Mouse (Mus musculus) G1E (cell line): ENCODE data around the gene 1700040F15Rik.
"Not testable (repeated sequence)": the region's sequence is repeated elsewhere in the genome, so short reads cannot be mapped to it uniquely, and the experiment has no call there.

Experiments
- CTCF ChIP-seq: IDR thresholded peaks from 2 replicates; pipeline ENCODE4 v1.5.1; 2012; ENCODE audit warnings: low read depth, low read length, inconsistent platforms, mixed read lengths
- GATA1 ChIP-seq: IDR thresholded peaks from 2 replicates; pipeline ENCODE4 v1.6.1; 2012; ENCODE audit warnings: borderline replicate concordance, low read length, inconsistent platforms, mixed read lengths
- GATA2 ChIP-seq: IDR thresholded peaks from 2 replicates; pipeline ENCODE4 v1.6.1; 2012; ENCODE audit warnings: low read depth, low read length, inconsistent platforms, borderline replicate concordance
- POLR2AphosphoS5 ChIP-seq: IDR thresholded peaks from 2 replicates; pipeline ENCODE4 v1.6.1; 2012; ENCODE audit warnings: low read depth, low read length, inconsistent platforms; ENCODE audit not compliant: insufficient replicate concordance
- TAL1 ChIP-seq: conservative IDR thresholded peaks from 2 replicates; pipeline ENCODE4 v1.6.1; 2012; ENCODE audit warnings: low read depth, low read length, inconsistent platforms, mixed read lengths

- not testable (repeated sequence) for TF ChIP-seq GATA1, CTCF, TAL1, GATA2, POLR2AphosphoS5
Measured at GRCm38 (mm10) chrY:61101947-61102346, at the start of gene 1700040F15Rik.
